Mouse (Mus musculus) urinary bladder, postnatal 4 days (tissue): ENCODE data around the gene Dync1li1.
"Not testable (repeated sequence)": the region's sequence is repeated elsewhere in the genome, so short reads cannot be mapped to it uniquely, and the experiment has no call there.

Source experiments
- DNase-seq, 2 experiments: peaks; one replicate each; pipeline ENCODE4 v3.0.0; 2021 to 2022; ENCODE audit warnings: low spot score in 2 of 2

Dync1li1 gene

GRCm38 (mm10) chr9:114688252-114688952, at the start of gene Dync1li1:
Gene Dync1li1, plus strand, starts transcription at chr9:114688790.
- DNase-seq: peak; percentile 96 to 97

GRCm38 (mm10) chr9:114639186-114639748, 49.3 kb upstream of the Dync1li1 start:
- no peak for DNase-seq

- DNase-seq: peak; percentile 97 to 99
Observed at GRCm38 (mm10) chr9:114639839-114640646, 48.5 kb upstream of the Dync1li1 start, which contains the start of gene Cnot10. Gene Cnot10, minus strand, starts transcription at chr9:114640184.

- no peak for DNase-seq
Observed at GRCm38 (mm10) chr9:114646556-114647505, 41.8 kb upstream of the Dync1li1 start.

- DNase-seq: no peak
Observed at GRCm38 (mm10) chr9:114647506-114648432, 40.8 kb upstream of the Dync1li1 start.

GRCm38 (mm10) chr9:114648472-114648871, 40.1 kb upstream of the Dync1li1 start:
- not testable (repeated sequence) for DNase-seq

- no peak for DNase-seq
Observed at GRCm38 (mm10) chr9:114649371-114649770, 39.2 kb upstream of the Dync1li1 start.

GRCm38 (mm10) chr9:114650938-114651634, 37.5 kb upstream of the Dync1li1 start:
- no peak for DNase-seq

GRCm38 (mm10) chr9:114655356-114655755, 33.2 kb upstream of the Dync1li1 start:
- no peak for DNase-seq

- no peak for DNase-seq
Observed at GRCm38 (mm10) chr9:114656701-114657100, 31.9 kb upstream of the Dync1li1 start.

- no peak for DNase-seq
Observed at GRCm38 (mm10) chr9:114660506-114660905, 28.1 kb upstream of the Dync1li1 start.

- DNase-seq: no peak
Observed at GRCm38 (mm10) chr9:114660983-114661382, 27.6 kb upstream of the Dync1li1 start.

- no peak for DNase-seq
Observed at GRCm38 (mm10) chr9:114661991-114662390, 26.6 kb upstream of the Dync1li1 start.

- no peak for DNase-seq
Observed at GRCm38 (mm10) chr9:114663782-114664181, 24.8 kb upstream of the Dync1li1 start.

GRCm38 (mm10) chr9:114666858-114667257, 21.7 kb upstream of the Dync1li1 start:
- no peak for DNase-seq

- DNase-seq: no peak
Observed at GRCm38 (mm10) chr9:114668047-114668446, 20.5 kb upstream of the Dync1li1 start.

GRCm38 (mm10) chr9:114669011-114669410, 19.6 kb upstream of the Dync1li1 start:
- DNase-seq: no peak

- no peak for DNase-seq
Observed at GRCm38 (mm10) chr9:114671946-114672345, 16.6 kb upstream of the Dync1li1 start.

- DNase-seq: no peak
Observed at GRCm38 (mm10) chr9:114672703-114673561, 15.7 kb upstream of the Dync1li1 start.
